Mouse (Mus musculus): Measurements from ENCODE around the gene Ifit1. TPM values are rescaled to one million over a fixed set of nuclear protein-coding genes. Genes with fewer than 3 reads are reported as not detected.
"Not testable (repeated sequence)": the region's sequence is repeated elsewhere in the genome, so short reads cannot be mapped to it uniquely, and the experiment has no call there.

Gene Ifit1
- total RNA-seq (2021): under 1 TPM; 0.13 to 0.42 TPM
- long read RNA-seq, experiment 1: 0 reads
- long read RNA-seq, experiment 2: 0 reads

DNA sequence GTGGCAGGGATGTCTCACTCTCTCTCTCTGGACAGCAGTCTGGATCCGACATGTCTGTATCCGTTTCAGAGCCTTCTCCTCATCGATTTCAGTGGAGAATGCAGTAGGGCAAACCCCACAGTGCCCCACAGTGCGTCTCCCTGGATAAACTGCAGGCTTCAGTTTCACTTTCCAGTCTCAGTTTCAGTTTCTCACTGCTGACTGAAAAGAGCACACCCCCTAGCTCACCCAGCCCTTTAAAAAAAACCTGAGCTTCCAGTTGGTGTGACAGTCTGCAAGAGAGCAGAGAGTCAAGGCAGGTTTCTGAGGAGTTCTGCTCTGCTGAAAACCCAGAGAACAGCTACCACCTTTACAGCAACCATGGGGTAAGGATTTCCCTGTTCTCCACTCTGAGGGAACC is at the start of gene Ifit1, which contains the start of gene Ifit1bl2:
Gene Ifit1, plus strand, starts transcription at position 249 of the 400 bp plus-strand sequence.
Gene Ifit1bl2, minus strand, starts transcription at position 121 of the 400 bp plus-strand sequence.
- no peak for DNase-seq (ENCODE audit: low spot score in 2 of 2)

GRCm38 (mm10) chr19:34593456-34593855 is 47.2 kb upstream of the Ifit1 start:
- no peak for DNase-seq (ENCODE audit: low spot score in 2 of 2)

DNA sequence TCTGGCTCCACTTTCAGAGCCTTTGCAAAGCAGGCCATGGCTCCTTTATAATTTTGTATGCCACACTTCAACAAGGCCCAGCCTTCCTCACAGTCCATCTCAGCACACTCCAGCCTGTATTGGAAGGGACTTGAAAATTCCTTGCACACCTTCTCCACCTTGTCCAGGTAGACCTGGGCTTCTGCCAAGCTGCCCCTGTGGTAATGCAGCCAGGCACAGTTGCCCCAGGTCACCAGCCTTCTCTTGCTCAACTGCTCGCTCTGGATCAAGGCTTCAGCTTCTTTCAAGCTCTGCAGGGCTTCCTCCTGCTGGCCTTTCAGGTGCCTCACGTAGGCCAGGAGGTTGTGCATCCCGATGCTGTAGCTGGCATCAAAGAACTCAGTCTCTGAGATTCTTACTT is 46.1 kb upstream of the Ifit1 start:
- DNase-seq (ENCODE audit: low spot score in 2 of 2): not testable (repeated sequence)

DNA sequence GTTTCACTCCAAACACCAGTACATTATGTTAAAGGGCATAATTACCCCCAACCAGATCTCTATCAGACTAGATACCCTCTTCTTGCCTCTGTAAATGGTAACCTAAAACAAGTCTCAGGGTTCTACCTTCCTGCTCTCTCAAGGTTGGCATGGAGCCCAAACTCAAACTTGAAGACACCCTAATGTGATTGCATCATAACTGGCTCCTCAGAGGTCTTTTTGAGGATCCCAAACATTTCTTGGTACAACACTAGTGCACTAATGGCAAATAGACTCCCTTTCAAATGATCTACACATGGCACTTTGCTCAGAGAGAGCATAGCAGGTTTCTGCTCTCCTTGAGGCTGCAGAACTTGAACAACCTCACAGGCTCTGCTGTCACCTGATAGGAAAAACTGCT is 43.9 kb upstream of the Ifit1 start:
- no peak for DNase-seq (ENCODE audit: low spot score in 2 of 2)

GRCm38 (mm10) chr19:34598341-34598740 is 42.3 kb upstream of the Ifit1 start:
- no peak for DNase-seq (ENCODE audit: low spot score in 2 of 2)

- DNase-seq (ENCODE audit: low spot score in 2 of 2): not testable (repeated sequence)
Observed at GRCm38 (mm10) chr19:34599250-34599649, 41.4 kb upstream of the Ifit1 start.

DNA sequence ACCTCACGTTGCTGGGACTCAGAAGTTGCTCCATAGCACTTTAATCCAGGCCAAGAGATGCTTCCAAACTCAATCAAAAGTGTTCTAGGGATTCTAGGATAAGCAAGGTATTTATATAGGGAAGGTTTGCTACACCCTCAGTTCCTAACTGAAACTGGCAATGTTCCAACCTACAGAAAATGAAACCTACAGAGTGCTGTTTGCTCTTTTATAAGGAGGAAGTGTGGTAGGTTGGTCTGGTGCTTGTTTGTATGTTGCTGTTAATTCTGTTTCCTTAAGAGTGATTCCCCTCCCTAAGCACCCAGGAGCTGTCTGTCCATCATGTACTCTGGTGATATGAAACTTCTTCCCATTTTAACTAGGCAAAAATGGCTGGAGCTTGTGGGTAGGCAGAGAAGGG is 38.8 kb upstream of the Ifit1 start, which contains the start of gene Ifit1bl1:
Gene Ifit1bl1, minus strand, starts transcription at position 69 of the 400 bp plus-strand sequence.
- not testable (repeated sequence) for DNase-seq (ENCODE audit: low spot score in 2 of 2)

- no peak for DNase-seq (ENCODE audit: low spot score in 2 of 2)
Observed at GRCm38 (mm10) chr19:34605472-34605871, 35.2 kb upstream of the Ifit1 start.

DNA sequence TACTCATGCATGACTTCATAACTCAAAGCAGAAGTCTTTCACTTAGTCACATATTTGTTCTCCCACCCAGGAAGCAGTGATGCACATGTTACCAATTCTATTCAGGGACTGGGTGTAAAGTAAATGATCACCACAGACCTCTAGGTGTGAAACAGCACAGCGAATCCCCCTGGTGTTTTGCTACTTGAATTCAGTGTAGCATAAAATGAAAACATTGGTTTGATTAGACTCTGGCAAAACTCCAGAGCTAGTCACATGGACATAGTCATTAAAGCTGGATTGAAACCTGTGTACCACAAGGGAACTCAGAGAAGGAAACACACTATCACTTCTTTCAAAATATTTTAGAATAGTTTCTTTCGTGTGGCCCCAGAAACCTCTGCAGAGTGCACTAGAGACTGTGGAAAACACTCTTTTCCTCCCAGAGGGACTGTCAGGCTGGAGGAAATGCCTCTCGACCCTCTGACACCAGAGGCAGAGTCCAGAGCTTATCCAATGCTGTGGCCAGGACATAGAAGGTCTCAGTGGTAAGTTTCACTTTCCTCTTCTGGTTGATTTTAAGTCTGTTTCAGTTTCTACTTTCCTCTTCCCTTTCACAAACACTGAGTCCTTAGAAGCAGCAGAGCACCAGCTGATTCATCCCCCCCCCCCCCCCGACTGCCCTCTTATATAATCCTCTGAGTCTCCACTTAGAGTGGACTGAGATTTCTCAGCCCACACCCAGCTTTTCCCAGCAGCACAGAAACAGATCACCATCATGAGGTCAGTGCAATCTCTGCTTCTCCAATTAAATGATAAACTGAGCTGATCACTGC is 33.2 kb upstream of the Ifit1 start, which contains the start of gene Ifit3b:
Gene Ifit3b, plus strand, starts transcription at position 734 of the 815 bp plus-strand sequence.
- DNase-seq (ENCODE audit: low spot score in 2 of 2): not testable (repeated sequence)

GRCm38 (mm10) chr19:34610118-34610517 is 30.6 kb upstream of the Ifit1 start:
- not testable (repeated sequence) for DNase-seq (ENCODE audit: low spot score in 2 of 2)

GRCm38 (mm10) chr19:34612243-34613001 is 28.2 kb upstream of the Ifit1 start:
- DNase-seq (ENCODE audit: low spot score in 2 of 2): not testable (repeated sequence)

DNA sequence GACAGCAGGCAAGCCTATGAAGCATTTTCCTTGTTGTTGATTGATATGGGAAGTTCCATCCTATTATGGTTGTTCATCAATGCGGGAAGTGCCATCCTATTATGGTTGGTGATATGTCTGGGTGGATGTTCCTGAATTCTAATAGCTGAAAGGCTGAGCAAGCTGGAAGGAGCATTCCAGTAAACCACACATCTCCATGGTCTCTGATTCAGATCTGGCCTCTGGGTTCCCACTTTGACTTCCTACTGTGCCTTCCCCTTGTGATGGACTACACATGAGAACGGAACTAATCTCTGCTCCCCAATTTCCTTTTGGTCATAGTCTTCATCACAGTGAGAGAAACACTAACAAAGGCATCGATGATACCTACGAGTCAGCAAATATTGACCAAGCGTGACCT is 19.8 kb upstream of the Ifit1 start:
- DNase-seq (ENCODE audit: low spot score in 2 of 2): no peak

- DNase-seq (ENCODE audit: low spot score in 2 of 2): no peak
Observed at GRCm38 (mm10) chr19:34623781-34624180, 16.9 kb upstream of the Ifit1 start.

- no peak for DNase-seq (ENCODE audit: low spot score in 2 of 2)
Observed at GRCm38 (mm10) chr19:34624663-34625062, 16.0 kb upstream of the Ifit1 start.

DNA sequence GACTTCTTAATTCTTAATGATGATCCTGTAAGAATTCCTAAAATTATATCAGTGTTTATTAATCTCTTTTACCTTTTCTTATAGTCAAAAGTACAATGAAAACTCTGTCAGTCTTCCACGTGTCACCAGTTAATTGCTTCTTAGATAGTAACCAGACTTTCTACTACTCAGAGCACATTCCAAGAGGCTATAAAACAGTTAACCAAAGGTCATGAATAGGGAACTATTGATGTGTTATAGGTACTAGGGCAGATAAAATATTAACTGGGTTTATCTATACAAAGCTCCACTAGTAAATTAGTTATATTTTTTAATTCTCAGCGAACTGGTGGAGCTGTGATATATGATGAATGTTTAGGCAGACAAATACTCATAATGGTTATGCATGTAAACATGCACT is 13.2 kb upstream of the Ifit1 start:
- DNase-seq (ENCODE audit: low spot score in 2 of 2): no peak

GRCm38 (mm10) chr19:34631487-34631886 is 9.2 kb upstream of the Ifit1 start:
- no peak for DNase-seq (ENCODE audit: low spot score in 2 of 2)

- no peak for DNase-seq (ENCODE audit: low spot score in 2 of 2)
Observed at GRCm38 (mm10) chr19:34633484-34633883, 7.2 kb upstream of the Ifit1 start.

DNA sequence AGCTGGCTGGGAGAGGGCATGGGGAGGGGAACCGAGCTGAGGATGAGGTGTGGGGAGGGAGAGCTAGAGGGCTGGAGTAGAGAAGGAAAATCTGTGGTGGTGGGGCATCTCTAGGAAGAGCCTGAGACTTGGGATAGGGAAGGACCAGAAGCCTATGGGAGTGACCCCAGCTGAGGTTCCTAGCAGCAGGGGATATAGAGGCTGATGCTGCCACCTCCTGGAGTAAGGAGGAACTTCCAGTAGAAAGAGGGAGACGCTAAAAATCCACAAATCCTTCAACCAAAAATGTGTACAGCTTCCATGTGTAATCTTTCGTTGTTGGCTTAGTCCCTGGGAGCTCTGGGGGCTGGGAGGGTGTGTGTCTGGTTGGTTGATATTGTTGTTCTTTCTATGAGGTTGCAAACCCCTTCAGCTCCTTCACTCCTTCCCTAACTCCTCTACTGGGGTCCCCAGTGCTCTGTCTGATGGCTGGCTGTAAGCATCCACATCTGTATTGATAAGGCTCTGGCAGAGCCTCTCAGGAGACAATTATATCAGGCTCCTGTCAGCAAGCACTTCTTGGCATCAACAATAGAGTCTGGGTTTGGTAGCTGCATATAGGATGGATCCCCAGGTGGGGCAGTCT is 3.6 kb upstream of the Ifit1 start:
- peak; percentile 36 to 43 for DNase-seq (ENCODE audit: low spot score in 2 of 2)

- no peak for DNase-seq (ENCODE audit: low spot score in 2 of 2)
Observed at GRCm38 (mm10) chr19:34642616-34643015, 1.9 kb downstream of the Ifit1 start.

GRCm38 (mm10) chr19:34647630-34648029 is 7.0 kb downstream of the Ifit1 start:
- not testable (repeated sequence) for DNase-seq (ENCODE audit: low spot score in 2 of 2)

DNA sequence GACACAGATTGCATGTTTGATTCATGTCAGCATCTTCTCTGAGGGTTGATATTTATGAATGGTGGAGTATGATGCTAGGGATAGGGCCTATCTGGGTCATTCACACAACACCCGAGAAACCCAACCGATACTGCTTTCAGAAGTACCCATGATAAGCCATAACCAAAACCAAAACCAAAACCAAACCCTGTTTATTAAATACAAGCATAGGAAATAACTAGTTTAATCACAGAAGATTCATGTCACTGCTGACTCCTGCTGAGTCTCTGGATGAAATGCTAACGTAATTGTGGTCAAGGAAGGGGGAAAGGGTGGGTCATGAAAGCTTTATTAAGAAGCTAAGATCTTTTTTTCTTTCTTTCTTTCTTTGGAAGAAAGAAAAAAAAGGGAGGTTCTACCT is 9.6 kb downstream of the Ifit1 start:
- DNase-seq (ENCODE audit: low spot score in 2 of 2): no peak

Measured in gastrocnemius, postnatal 4 days (tissue).